Mouse (Mus musculus): ENCODE measurements around the gene Slc25a26.

Gene Slc25a26

DNA sequence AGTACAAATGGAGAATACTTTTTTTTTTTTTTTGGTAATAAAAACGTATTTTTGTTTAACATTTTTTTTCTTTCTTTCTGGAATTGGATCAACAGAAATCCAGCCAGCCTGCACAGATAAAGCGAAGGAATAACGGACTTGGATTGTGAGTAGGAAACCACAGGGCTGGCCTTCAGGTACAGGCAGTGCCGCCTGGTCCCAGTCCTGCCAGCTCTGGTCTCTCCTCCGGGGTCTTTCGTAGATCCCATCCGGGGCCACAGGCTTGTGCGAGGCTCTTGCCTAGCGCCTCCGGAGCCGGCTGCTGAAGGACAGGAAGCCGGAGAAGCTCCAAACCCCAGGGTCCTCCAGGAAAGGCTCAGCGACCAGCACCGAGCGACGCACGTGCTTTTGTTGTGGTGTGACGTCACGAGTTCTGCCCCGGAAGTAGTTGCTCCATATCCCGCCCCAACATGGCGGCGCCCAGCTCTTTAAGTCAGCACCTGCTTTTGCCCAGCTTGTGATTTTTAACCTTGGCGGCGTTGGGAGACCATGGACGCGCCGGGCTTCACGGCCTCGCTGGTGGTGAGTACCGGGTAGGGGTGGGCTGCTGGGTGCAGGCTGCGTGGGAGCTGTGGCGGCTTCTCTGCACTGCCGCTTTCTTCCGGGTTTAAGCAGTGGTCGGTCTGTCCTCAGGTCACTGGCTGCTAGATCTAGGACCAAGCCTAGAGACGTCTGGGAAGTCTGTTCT is at the start of gene Slc25a26:
Slc25a26 (plus strand) TSS at position 435 of the 727 bp plus-strand sequence.
- DNase-seq (ENCODE audit: low spot score) = peak; percentile 73

DNA sequence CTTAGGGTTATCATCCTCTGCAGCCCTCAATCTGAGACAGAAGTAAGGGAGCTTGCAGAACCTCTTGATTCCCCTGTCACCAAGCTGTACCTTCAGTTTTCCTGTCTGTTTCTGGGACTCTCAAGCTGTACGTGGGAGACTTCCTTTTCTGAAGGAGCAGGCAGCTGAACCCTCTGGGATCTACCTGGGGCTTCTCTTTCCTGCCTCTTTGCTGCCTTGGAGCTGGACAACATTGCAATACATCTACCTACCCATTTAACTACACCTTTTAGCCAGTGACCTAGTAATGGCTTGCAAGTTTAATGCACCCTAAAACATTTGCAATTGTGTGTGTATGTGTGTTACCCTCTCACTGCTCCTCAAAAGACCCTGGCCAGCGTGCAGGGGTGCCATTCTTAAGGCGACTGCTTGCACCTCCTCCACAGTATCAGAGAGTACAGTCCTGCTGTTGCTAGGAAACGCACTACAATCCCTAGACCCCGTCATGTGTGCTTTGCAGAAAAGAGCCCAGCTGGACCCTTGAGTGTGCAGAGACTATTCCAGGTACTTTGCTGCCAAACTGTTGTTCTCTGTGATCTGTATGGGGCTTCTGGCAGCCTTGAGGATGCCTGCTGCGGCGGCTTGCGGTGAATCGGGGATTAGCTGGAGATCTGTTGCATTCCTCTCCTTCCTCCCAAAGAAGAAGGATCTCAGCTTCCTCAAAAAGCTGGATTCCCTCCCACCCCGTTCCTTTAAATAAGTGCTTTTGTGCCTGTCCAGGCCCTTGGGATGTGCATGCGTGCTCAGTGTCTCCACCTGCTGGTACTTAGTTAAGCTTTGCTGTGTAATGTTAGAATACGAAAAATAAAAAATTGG is 35.9 kb upstream of the Slc25a26 start:
- DNase-seq (ENCODE audit: low spot score) = peak; percentile 2

DNA sequence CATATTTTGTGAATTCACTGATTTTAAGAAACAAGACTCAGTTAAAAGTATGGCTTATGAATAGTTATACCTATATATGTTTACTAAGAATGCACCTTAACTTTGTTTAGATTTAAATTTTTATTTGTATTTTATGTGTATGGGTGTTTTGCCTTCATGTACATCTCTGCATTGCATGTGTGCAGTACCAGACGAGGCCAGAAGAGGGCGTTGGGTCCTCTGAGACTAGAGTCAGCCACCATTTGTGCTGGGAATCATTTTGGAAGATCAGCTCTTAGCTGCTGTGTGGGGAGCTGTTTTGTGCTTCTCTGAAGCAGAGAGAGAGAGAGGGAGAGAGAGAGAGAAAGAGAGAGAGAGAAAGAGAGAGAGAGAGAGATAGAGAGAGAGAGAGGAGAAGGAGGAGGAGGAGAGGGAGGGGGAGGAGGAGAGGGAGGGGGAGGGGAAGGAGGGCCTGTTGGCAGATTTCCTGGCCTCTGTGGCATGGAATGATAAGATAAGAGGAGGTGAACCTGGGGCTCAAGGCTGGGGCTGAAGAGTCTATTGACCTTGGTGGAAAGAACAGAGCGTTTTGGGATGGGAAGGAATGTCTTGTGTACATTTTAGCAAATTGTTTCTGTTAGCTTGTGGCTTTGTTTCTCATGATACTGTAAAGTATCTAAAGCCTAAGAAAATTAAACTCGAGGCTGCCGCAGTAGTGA is 33.5 kb upstream of the Slc25a26 start:
- DNase-seq (ENCODE audit: low spot score) = no peak

DNA sequence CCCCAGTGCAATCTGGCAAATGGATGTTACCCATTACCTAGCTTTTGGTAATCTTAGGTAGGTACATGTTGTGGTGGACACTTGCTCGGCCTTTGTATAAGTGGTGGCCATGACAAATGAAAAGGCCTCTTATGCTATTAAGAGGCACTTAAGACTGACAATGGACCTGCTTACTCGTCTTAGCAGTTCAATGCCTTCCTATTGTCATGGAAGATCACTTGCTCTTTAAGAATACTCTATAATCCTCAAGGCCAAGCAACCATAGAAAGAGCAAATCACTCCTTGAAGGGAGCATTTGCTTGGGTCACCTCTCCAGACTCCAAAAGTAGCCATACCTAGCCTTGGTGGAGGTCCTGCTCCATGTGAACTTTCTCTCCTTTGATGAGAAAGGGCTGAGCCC is 7.4 kb upstream of the Slc25a26 start:
- DNase-seq (ENCODE audit: low spot score) = no peak

DNA sequence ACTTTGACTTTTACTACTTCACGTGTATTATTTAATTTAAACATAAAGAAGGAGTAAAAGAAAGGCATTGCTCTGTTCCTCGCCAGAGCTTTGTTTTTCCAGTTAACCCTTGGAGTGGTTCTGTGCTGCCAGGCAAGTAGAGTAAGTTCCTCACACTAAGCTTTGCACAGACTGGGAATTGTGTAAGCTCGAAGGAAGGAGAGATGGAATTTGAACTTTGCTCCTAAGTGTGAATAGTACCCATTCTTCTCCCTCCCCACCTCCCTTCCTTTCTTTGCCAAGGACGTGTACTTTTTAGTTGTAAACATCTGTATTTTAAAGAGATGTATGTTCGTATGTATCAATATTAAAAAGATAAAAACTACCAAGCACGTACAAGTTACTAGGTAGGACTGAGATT is 3.8 kb downstream of the Slc25a26 start:
- no peak for DNase-seq (ENCODE audit: low spot score)

DNA sequence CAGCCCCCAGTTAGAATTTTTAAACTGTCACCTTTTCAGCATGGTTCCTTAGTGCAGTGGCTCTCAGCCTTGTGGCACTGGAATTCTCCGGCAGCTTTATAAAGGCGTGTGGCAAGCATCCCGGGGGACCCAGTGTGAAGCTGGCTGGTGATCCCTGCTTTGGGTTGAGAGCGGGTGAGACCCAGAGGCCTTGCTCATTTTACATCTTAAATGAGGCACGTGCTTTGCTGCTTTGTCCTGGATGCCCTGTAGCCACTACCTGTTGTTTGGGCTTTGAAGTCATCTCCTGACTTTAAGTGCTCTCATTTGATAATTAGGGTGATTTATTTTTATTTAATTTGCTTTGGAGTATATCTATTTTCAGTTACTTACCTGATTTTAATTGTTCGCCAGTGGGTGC is 7.8 kb downstream of the Slc25a26 start:
- DNase-seq (ENCODE audit: low spot score) = no peak

DNA sequence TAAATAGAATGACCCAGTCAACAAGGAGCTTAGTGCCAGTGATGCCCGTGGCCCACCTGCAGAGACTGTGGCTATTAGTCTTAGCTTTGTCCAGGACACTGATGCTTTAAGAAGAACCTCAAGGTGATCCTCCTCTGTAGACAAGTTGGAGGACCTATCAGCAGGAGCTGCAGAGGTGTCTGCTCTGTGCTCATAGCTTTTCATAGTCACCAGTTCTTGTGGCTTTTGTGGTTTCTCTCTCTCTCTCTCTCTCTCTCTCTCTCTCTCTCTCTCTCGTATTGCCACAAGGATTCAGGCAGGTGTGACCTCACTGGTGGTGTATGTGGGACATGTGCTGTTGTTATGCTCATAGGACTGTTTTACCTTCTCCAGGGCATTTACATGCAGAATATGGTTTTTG is 8.7 kb downstream of the Slc25a26 start:
- DNase-seq (ENCODE audit: low spot score) = no peak

DNA sequence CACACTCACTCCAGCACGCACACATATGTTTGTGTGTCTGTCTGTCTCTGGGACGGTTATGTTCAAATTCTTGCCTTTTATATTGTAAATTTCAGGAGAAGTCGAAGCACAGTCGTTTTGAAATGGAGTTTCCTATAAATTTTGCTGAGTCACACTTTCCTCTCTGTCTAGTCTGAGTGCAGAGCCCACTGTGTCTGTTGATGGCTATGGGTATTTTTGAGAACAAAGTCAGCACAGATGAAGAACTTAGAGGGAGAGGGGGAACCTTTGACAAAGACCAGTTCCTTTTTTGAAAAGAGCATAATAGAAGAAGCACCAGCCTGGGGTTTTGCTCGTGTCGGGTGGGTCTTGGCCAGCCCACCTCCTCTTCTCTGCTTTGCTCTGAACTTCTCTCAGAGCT is 9.1 kb downstream of the Slc25a26 start:
- no peak for DNase-seq (ENCODE audit: low spot score)

DNA sequence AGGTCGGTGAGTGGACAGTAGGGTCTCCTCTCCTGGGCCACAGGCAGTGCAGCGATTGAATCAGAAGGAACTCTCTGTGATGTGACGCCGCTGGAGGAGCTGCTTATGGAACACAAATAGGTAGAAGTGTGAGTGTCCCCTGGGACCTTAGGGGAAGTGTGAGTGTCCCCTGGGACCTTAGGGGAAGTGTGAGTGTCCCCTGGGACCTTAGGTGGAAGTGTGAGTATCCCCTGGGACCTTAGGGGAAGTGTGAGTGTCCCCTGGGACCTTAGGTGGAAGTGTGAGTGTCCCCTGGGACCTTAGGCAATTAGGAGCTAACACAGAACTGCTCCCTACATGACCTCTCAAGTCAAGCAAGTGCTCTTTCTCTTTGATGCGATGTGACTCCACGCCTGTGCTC is 18.0 kb downstream of the Slc25a26 start:
- no peak for DNase-seq (ENCODE audit: low spot score)

DNA sequence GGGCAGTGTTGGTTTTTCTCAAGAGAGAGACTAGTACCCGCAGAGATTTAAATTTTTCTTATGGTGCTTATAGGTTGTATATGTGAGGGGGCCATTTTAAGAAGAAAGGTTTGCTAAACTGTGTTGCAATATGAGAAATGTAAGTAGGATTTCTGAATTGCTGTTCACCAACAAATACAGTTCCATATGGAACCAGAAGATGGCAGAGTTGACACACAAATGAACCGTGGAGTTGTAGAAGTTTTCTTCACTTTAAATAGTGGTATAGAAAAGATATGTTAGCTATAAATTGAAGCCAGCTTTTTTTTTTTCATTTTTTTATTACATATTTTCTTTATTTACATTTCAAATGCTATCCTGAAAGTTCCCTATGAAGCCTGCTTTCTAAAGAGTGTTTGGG is 24.2 kb downstream of the Slc25a26 start:
- no peak for DNase-seq (ENCODE audit: low spot score)

DNA sequence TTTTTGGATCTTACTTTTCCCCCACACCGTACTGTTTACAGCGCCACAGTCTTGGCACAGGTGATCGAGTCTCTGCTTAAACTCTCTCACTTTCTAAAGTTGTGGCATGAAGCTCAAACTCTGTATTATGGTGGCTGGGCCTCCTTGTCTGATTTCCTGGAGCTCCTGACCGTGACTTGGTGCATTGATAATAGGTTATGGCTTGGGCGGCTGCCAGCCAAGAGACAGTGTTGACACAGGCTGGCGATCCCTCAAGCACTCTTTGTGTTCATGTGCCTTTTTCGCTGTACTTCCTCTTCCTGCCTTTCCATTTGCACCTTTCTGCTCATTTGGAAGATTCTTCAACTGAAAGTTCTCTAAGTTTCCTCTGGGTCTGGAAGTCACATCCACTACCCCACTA is 30.6 kb downstream of the Slc25a26 start:
- DNase-seq (ENCODE audit: low spot score) = no peak

DNA sequence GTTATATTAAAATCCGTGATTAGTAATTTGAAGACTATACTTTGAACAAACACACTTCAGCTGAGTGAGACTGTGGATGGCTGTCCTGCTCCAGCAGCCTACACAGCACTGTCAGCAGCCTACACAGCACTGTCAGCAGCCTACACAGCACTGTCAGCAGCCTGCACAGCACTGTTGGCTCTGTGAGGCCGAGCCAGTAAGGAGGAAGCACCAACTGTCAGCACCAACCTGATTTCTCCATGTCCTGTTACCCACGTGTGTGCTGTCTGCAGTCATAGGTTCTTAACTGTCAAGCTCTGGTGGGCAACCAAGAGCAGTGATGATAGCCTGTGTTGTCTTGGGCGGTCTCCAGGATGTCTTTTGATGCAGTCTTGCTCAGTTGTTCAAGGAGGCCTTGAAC is 32.0 kb downstream of the Slc25a26 start:
- no peak for DNase-seq (ENCODE audit: low spot score)

DNA sequence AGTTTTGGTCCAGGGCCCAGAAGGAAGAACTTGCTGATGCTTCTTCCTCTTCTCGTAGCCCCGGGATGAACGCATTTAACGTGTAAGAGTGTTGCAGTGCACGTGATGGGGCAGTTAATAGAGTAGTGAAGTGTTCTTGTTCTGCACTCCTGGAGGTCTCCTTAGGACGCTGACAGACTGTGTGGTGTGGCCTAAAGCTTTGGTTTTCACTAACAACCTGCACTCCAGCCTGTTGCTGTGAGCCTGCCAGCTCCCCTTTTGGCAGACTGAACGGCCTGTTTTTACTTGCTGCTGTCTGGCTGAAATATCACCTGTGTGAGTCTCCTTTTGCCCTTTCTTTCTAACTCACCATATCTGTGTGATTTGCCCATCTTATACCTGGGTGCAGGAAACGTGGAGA is 36.3 kb downstream of the Slc25a26 start:
- no peak for DNase-seq (ENCODE audit: low spot score)

DNA sequence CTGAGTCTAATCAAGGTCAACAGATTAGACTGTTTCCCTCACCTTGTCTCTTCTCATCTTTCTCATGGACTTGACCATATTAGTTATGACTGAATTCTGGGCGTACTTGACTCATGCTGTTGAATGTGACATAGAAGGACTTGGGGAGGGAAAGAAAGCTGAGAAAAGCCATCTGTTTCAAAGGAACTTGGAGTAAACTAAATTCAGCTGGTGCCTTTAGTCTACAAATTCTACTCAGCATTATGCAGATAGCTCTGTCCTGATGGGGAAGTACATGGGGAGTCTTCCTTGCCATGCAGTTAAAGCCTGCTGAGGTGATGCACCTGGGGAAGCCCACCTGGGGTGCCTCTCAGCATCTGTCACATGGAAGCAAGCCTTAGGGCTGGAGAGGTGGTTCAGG is 37.5 kb downstream of the Slc25a26 start:
- DNase-seq (ENCODE audit: low spot score) = no peak

DNA sequence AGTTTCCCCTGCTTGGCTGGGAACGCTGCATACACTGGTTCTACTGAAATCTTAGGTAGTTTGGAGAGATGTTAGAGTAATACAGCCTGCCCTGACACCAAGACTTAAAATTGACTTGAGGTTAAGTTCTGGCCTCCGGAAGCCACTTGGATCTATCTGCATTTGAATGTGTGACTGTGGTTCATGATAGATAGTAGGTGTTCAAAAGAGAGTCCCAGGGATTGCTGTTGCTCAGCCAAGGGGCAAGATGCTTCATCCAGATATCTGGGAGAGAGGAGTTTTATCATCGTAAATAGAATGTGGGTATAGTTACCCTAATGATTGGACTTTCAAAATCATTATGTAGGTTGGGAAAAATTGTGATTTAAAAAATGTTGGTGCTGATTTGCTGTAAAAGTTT is 40.0 kb downstream of the Slc25a26 start:
- DNase-seq (ENCODE audit: low spot score) = no peak

DNA sequence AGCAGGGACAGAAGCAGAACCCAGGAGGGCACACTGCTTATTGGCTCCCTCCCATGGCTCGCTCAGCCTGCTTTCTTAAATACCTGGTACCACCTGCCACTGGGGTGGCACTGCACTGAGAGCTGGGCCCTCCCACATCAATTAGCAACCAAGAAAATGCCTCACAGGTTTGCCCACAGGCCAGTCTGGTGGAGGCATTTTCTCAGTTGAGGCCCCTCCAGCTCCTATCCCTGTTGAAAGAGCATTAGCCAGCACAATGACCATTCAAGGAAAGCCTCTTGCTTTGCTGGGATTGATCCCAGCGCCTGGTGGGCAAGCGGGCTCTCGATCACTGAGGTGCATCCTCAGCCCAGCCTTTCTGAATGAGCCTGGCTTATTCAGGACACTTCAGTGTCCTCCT is 40.5 kb downstream of the Slc25a26 start:
- DNase-seq (ENCODE audit: low spot score) = no peak

DNA sequence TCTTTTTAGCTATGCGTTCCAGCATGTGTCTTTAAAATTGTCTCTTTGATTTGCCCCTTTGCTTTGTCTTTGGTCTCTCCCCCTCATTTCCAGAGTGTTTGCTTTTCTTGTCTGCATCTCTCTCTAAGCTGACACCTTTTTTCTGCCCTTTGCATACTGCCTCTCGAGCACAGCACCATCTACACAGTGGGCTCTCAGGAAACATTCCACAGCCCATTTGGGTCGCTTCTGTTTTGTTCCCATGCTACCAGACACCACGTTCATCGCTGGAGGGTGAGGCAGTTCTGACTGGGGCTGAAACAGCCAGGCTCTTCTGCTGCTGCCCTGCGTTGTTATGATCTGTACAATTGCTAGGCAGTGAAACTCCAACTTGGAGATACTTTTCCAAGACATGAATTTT is 41.0 kb downstream of the Slc25a26 start:
- no peak for DNase-seq (ENCODE audit: low spot score)

DNA sequence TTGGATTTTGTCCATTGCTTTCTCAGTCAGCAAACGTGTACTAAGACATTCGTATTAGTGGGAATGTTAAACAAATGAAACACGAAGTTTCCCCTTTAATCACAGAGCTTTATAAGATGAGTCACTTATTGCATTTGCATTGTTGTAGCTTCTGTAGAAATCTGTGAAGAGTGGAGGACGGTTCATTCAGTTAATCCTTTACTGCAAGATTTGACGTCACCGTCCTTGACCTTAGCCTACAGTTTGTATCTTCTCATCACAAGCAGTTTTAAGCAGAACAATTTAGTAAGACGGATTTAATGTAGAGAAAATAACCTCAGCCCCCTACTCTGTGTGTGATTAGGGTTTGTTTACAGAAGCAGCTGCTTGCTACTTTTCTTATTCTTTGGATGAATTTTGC is 41.7 kb downstream of the Slc25a26 start:
- no peak for DNase-seq (ENCODE audit: low spot score)

DNA sequence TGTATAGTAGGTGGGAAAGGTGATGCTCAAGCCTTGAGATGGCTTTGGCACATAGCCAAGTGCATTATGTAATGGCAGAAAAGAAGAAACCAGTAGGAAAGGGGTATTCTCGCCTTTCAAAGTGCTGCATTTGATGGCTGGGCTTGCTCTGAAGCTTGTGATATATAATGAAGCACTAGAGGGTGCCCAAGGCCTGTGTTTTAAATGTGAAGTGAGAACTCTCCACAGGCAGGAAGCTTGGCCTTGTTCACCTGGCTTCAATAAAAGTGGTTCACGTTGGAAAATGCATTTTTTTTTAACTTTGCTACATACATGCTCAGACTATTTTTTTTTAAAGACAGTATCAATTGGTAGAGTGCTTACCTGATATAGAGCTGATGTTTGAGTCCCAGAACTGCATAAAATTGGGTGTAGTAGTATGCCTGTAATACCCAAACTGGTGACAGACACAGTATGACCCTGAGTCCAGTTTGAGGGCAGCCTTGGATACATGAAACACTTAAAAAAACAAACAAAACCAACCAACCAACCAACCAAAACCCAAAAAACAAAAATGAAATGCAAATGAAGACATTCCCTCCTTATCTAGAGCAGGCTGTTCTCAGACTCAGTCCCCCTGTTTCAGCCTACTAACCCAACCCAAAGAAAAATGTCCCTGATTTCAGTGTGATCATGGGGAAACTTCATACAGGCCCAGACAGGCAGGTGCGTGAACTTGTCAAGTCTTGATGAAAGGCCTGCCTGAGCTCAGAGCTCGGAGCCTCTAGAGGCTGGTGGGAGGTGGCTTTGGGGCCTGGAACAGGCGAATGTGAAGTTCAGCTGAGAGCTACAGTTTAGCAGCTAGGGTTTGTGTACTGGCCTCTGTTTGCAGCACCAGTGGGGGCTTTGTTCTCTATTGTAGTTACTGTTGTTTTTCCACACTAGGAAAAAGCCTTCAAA is 44.0 kb downstream of the Slc25a26 start:
- no peak for DNase-seq (ENCODE audit: low spot score)

DNA sequence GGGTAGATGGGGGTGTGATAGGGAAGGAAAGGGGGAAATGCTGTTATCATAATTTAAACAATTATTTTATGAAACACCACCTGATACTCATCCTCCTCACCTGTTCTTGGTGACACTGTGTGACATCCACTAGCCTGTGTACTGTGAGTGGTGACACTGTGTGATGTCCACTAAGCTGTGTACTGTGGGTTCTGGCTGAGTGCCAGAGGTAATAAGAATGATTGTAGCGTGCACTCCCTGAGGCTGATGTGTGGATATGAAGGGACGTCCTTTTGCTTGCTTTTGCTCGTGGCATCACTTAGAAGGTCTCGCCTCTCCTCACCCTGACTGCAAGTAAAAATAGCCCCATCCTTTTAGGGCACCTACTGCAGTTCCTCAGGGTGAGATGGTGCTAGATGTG is 47.1 kb downstream of the Slc25a26 start:
- no peak for DNase-seq (ENCODE audit: low spot score)

DNA sequence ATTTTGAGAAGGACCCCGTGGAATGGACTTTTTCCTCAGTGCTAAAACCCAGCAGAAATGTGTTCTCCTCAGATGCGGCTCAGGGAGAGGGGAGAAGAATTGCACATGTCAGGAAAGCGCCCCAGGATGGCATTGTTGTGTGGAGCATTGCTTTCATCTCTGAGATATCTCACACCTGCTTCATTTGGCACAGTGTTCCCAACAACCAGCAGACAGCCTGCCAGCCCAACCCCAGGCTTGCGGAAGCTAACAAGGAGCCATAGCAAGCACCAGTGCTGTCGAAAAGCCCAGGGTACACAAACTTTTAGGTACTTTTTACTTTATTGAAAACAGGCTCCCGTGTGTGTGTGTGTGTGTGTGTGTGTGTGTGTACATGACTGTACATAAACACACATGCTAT is 50.2 kb downstream of the Slc25a26 start:
- DNase-seq (ENCODE audit: low spot score) = no peak

DNA sequence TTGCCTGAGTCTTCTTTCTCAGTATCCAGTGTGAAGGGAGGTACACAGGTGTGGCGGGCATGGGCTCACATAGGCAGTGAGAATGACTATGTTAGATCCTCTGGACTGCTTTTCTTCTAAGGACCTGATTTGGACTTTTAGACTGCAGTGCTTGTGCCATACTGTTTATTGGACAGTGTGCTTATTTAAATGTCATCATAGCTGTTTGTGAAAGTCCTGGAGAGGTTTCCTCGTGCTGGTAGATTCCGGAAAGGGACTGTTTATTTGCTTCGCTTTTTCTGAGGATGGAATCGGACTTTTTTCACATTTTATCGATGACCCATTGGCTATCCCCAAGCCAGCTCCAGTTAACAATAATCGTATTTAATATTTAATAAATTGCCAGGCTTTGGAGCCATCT is 50.7 kb downstream of the Slc25a26 start:
- no peak for DNase-seq (ENCODE audit: low spot score)
